17 mouse cellular contexts compared by ENCODE assay signal in the genomic region with DNA sequence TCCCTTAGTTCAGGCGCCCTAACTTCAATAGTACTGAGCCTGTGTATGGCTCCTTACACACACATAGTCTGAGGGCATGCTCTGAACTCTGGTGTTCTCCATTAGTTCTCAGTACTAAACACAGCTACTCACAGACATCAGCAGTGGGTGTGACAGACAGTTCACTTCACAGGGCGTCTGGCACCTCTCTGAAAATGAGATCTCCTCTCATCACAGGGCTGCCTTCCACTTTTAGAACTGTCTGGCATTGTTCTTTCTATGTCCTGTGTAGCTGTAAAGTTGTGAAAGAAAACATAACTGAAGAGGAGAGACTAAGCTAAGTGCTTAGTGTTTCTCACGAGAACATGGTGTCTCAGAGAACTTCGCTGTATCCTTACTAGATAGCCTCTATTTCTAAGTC.
"Had no signal": no experiment of that assay in that cellular context is flagged by ENCODE, and none has a peak within 500 bp of the region (broad histone marks: within the 10 kb centered on the region; RNA-seq: fewer than 3 reads in every experiment).

No protein-coding gene starts in this region.

- ATAC-seq: liver, embryonic 12.5 days; liver, postnatal 0 days; lung, postnatal 0 days; midbrain, embryonic 13.5 days; midbrain, embryonic 15.5 days; midbrain, embryonic 16.5 days had no signal

- DNase-seq: left cerebral cortex, postnatal 4 days; liver; liver, embryonic 13.5 days; liver, postnatal 0 days; lung, adult 18-20 months; lung, adult 2 months; lung, embryonic 14.5 days; lung, postnatal 10 days; lung, postnatal 14 days; lung, postnatal 36 days; lung, postnatal 4 days; midbrain, embryonic 14.5 days had no signal
